Mouse (Mus musculus) brain, embryonic 14.5 days (tissue): Measurements from ENCODE around the gene Rarg. TPM values are rescaled to one million over a fixed set of nuclear protein-coding genes. Genes with fewer than 3 reads are reported as not detected.
"Not testable (repeated sequence)": the region's sequence is repeated elsewhere in the genome, so short reads cannot be mapped to it uniquely, and the experiment has no call there.

Experiments
- DNase-seq: peaks from one replicate; pipeline ENCODE4 v3.0.0-alpha.2; 2011; ENCODE audit warnings: low read depth
- CTCF ChIP-seq: fragments of 200-500 bp; IDR thresholded peaks from 2 replicates; pipeline ENCODE4 v1.5.1; 2012; ENCODE audit warnings: inconsistent platforms, mild to moderate bottlenecking, moderate library complexity, borderline replicate concordance; ENCODE audit not compliant: insufficient read depth, insufficient read length; ENCODE audit errors: extremely low read depth
- POLR2A ChIP-seq: fragments of 200-500 bp; IDR thresholded peaks from 2 replicates; pipeline ENCODE4 v1.6.1; 2012; ENCODE audit warnings: mild to moderate bottlenecking, inconsistent platforms, borderline replicate concordance; ENCODE audit not compliant: poor library complexity, insufficient read depth, insufficient read length, severe bottlenecking; ENCODE audit errors: extremely low read depth
- polyA plus RNA-seq: library from polyadenylated mRNA; depleted of rRNA; stranded (reverse); fragments of >200 nt; gene quantifications from 2 replicates; pipeline ENCODE4 v1.2.3, GENCODE M21; 2012

The Rarg gene
- polyA plus RNA-seq, 1 experiment, result 9.1 TPM

DNA sequence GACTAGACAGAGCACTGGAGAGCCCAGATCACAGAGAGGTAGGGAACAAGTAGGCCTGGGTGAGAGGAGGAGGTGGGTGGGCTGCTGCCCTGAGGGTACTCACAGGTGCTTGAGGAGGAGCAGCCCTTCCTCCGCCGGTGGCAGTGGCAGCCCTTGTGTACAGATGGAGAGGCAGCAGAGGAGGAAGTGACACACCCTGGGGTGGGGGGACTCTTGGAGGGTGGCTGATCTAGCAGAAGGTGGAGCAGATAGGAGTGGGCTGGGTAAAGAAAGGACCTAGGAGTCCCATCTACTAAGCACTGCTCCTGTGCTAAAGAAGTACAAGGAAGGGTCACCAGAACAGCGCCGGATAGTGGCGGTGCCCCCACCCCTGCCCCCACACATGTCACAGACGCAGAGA is 25.6 kb downstream of the Rarg start, which contains the start of gene Itgb7:
Itgb7 (minus strand) TSS at position 197 of the 400 bp plus-strand sequence.
- TF ChIP-seq CTCF (no peak), POLR2A (no peak)
- no peak for DNase-seq

DNA sequence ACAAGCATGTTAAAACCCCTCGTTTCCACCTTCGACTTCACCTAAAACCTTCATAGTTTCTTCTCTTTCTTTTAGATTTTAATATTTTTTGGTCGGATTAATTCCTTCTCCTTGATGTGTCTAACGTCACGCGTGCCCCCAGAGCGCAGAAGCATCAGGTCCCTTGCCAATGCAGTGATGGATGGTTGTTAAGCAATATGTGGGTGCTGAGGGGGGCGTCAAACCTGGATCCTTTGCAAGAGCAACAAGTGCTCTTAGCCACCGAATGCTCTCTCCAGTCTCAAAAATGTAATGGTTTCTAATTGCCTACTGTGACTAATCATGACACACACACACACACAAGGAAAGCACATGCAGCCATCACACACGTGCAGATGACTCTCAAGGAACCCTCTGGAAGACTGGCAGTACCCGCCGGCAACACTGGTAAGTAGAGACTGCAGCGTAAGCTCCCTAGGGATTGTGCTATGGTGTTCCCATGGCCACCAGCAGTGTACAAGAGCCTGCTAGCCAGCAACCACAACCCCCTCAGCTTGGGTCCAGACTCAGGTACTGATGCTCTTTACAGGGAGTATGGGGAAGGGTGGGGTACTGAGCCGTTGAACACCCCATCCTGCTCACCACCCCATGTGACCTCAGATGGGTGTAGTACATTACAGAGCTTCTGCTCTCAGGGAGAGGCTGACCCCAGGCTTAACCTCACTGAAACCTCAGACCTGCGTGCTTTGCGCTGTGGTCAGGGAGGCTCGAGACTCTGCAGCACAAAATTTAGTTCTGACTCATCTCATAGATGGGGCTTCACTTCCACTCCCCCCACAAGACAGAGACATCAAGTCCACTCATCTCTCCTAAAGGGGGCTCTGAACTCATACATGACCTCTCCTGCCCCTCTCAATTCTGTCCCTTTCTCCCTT is 26.7 kb downstream of the Rarg start:
- TF ChIP-seq POLR2A, result no peak
- TF ChIP-seq CTCF, result no peak
- DNase-seq, result no peak

DNA sequence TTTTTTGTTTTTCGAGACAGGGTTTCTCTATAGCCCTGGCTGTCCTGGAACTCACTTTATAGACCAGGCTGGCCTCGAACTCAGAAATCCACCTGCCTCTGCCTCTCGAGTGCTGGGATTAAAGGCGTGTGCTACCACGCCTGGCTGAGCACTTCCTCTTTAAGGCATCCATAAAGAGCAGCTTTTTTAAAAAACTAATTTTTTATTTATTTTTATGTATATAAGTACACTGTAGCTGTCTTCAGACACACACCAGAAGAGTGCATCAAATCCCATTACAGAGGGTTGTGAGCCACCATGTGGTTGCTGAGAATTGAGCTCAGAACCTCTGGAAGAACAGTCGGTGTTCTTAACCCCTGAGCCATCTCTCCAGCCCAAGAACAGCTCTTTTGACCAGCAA is 31.7 kb downstream of the Rarg start:
- not testable (repeated sequence) for DNase-seq

DNA sequence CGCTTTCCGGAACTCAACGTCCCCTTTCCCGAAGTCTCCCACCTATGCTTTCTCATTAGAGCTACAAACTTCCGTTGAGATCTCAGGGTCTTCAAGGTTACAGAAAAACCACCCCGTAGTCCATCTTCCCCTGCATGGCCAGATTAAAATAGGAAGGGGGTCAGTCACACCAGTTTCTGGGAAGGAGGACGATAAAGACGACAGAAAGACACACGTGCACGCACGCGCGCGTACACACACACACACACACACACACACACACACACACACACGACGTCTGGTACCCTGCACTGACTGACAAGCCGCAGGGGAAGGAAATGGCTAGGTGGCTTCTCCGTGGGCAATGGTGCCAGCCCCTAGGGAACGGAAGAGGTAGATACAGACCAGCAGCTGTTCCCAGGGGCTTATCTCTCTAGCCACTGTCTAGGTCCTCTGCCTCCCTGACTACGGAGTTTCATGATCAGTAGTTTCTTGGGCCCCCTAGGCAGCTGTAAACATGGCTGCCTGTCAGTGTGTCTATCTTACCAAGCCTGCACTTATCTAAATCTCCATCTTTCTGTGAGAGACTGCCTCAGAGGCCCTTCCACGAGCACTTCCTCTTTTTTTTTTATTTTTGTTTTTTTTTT is 32.2 kb downstream of the Rarg start:
- DNase-seq, result no peak
- TF ChIP-seq CTCF (no peak), POLR2A (no peak)

DNA sequence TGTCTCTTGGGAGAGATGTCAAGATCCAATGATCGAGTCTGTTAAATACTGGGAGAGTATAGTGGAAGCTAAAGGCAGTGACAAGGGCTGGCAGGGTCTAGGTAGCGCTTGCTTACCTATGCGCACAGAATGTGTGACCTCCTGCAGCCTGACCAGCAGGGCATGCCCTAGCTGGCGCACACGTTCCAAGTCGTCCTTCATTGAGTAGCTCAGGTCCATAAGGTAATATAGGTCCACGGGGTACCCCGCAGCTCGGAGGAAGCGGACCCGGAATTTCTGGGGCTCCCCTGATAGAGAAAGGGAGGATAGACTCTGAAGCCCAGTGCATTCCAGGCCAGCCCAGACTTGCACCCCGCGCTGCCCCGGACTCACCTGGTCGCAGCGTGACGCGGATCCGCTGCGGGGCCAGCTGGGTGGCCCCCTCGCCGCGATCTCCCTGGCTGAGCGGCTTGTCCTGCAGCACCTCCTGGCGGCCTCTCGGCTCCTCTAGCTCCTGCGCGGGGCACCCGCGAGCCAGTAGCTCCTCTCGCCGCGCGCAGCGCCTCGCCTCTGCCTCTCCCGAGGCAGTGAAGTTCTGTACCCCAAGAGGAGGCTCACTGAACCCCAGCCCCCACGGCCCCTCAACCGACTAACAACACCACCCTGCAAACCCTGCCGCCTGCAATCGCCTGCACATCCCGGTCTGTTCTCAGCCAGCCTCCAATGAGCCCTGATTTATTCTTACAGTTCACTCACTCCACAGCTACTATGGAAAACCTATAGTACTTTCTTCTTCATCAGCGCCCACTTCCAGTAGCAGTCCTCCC is 32.9 kb downstream of the Rarg start:
- peak; percentile 78 for DNase-seq
- TF ChIP-seq POLR2A, result no peak
- peak; percentile 68 for TF ChIP-seq CTCF

DNA sequence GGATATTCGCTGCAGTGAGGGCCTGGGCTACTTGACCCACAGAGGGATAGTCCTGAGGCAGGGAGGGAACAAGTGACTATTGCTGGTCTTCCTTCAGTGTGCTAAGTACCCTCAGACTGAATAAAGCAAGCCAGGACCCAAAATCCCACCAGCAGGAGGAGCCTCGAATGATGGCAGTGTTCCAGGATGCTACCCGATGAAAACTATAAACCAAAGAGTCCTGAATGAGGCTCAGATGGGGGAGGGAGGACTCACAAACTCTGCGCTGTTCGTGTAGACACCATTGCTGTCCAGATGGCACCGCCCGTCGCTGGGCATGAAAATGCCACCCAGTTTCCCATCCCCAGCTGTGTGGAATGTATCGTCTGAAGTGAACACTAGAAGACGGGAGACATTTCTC is 34.9 kb downstream of the Rarg start:
- TF ChIP-seq CTCF (peak; percentile 14; the same call in 1 of the 2 replicates), POLR2A (no peak)
- DNase-seq, result peak; percentile 50

DNA sequence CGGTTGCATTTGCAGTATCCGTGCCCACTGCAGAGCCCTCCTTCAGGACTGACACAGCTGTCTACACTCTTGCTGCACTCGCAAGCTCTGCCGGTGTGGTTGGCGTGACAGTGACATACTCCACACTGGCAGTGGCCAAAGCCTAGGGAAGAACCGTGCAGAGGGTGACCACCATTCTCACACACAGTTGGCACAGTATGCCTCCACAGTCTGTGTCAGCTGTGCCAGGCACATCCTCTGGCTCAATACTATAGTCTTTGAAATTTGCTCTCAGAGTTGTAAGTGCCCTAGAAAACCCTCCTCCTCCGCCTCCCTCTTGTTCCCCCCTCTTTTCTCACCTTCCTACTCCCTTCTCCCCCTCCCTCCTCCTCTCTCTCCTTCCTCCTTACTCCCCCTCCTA is 40.0 kb downstream of the Rarg start:
- DNase-seq, result no peak
- TF ChIP-seq CTCF (no peak), POLR2A (no peak)

DNA sequence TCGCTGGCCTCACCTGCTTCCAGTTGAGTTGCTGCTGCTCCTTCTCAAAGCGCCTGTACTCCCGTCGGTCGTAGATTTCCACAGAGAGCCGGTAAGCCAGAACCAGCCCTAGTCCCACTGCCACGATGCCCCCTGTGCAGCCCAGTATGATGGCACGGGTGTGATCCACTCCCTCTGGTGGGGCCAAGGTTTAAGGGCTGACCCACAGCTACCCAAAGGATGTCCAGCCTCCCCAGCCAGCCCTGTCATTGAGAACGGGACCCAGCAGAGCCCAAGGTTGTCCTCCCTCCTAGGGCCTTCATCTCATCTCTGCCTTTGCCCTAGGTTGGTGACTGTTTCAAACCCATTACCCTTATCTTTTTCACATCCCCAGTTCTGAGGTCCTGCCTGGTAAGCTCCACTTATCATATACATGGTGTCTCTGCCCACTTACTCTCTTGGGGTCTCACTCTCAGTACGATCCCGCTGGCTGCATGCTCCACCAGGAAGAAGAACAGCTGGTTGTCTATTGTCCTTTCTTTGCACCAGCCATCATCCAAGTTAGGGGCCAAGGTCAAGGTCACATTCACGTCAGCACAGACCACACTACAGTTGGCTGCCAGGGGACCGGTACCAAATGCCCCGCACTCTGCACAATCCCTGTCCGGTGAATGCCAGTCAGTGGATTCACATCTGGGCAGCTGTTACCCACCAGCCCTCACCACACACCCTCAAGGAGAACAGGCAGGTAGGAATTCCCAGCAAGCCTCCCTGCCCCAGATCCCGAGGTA is 40.7 kb downstream of the Rarg start:
- no peak for DNase-seq
- no peak for TF ChIP-seq CTCF
- no peak for TF ChIP-seq POLR2A

DNA sequence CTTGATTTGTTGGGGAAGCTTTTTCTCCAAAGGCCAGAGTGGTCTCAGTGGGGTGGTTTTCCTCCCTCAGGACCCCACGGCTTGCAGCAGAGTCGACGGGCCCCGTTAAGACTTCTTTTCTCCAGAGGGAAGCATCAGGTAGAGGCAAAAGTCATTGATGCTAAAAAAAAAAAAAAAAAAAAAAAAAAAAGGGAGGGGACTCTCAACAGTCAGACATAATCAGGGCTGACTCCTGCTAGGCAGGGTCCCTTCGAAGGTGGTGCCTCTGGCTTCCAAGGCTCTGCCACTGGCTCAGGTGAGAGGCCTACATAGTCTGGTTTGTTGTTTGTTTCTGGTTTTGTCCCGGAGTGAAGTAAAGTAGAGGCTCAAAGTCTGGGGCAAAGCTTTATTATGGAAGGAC is 41.7 kb downstream of the Rarg start:
- DNase-seq, result no peak
- TF ChIP-seq CTCF, result no peak
- TF ChIP-seq POLR2A, result no peak

DNA sequence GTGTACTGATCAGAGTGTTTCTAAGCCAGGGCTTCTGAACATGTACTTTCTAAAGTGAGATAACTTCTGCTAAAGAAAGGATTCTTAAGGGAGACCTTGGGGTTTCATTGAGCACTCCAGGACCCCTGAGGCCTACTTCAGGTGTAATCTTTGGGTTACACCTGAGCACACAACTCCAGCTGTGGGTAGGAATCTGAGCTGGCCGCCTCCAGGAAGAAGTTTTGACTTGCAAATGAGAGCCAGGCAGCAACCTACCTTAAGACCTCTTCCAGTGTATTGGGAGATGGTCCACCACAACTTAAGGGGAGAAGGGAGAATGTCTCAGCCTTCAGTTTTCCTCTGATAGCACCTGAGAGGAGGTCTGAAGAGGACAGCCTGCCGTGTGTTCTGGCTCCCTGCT is 43.2 kb downstream of the Rarg start:
- DNase-seq, result no peak
- TF ChIP-seq CTCF (no peak), POLR2A (no peak)

DNA sequence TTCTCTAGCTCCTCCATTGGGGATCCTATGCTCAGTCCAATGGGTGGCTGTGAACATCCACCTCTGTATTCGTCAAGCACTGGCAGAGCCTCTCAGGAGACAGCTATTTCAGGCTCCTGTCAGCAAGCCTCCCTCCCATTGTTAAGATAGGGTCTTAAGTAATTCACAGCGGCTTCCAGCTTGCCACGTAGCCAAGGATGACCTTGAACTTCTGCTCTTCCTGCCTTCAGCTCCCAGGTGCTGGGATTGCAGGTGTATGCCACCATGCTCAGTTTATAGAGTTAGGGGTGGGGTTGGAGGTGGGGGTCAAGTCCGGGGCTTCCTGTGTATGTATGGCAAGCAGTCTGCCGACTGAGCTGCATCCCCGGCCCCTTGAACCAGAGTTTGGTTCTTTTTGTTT is 45.4 kb downstream of the Rarg start:
- DNase-seq, result no peak
- no peak for TF ChIP-seq POLR2A
- no peak for TF ChIP-seq CTCF
